Comparison of ENCODE assay signal across 10 mouse cellular contexts in genomic region chr7:66233141-66233946, GRCm38 (mm10).
DNase-seq lines count a peak whose midpoint lies in the region; ATAC-seq and TF ChIP-seq lines count a peak whose summit lies in the region.
"Had no signal": no experiment of that assay in that cellular context is flagged by ENCODE, and none has a peak within 500 bp of the region (broad histone marks: within the 10 kb centered on the region; RNA-seq: fewer than 3 reads in every experiment).

No protein-coding gene starts in this region.

- no peak overlapping the region for H3K9ac ChIP-seq in midbrain, embryonic 11.5 days (ENCODE audit: low read length)
- H3K9ac ChIP-seq: hindbrain, embryonic 15.5 days; midbrain, embryonic 13.5 days had no signal

- no peak overlapping the region for H3K4me2 ChIP-seq in midbrain, embryonic 11.5 days
- H3K4me2 ChIP-seq: hindbrain, embryonic 15.5 days; midbrain, embryonic 13.5 days had no signal

- no peak for TF ChIP-seq POLR2A in bone marrow, adult 2 months (IDR thresholded peaks at IDR 0.05; ENCODE audit: borderline replicate concordance, control insufficient read depth, low read depth, low read length)

- H3K4me3 ChIP-seq in midbrain, embryonic 10.5 days, result no peak overlapping the region
- no peak overlapping the region for H3K4me3 ChIP-seq in midbrain, embryonic 11.5 days (ENCODE audit: low read depth, low read length)
- H3K4me3 ChIP-seq in bone marrow, adult 2 months (replicated peaks; ENCODE audit: control insufficient read depth, low read depth, low read length), result no peak overlapping the region
- H3K4me3 ChIP-seq: hindbrain, embryonic 15.5 days; midbrain, embryonic 13.5 days had no signal

- DNase-seq in midbrain, embryonic 10.5 days (ENCODE audit: low spot score), result no peak
- DNase-seq in midbrain, embryonic 11.5 days (ENCODE audit: low spot score, missing footprints), result no peak
- peak; percentile 39 for DNase-seq in naive thymus-derived CD4-positive, alpha-beta T cell, adult 2 months (ENCODE audit: low read depth)
- DNase-seq in layer of hippocampus, postnatal 10 days (ENCODE audit: low spot score in 2 of 2), result no peak
- no peak for DNase-seq in kidney, adult 11 months
- no peak for DNase-seq in retina, embryonic 14.5 days (ENCODE audit: low spot score)

- ATAC-seq in midbrain, embryonic 11.5 days (ENCODE audit: low FRiP score), result no peak
- ATAC-seq in hematopoietic stem cell, adult 5-6 weeks (replicated peaks in 1 of 2; ENCODE audit: insufficient read depth in 1 of 2, low FRiP score in 2 of 2, low TSS enrichment in 1 of 2, low read depth in 1 of 2, poor library complexity in 2 of 2, severe bottlenecking in 2 of 2), result peak; percentile 60 to 61
- ATAC-seq: midbrain, embryonic 13.5 days had no signal

- peak overlapping the region; percentile 61 for H3K27ac ChIP-seq in midbrain, embryonic 10.5 days (replicated peaks)
- no peak overlapping the region for H3K27ac ChIP-seq in midbrain, embryonic 11.5 days (ENCODE audit: low read depth, low read length)
- peak overlapping the region; percentile 24; the same call in 1 of the 2 replicates for H3K27ac ChIP-seq in bone marrow, adult 2 months (ENCODE audit: control insufficient read depth, insufficient read depth, low read depth, low read length, poor library complexity)
- H3K27ac ChIP-seq: hindbrain, embryonic 15.5 days; midbrain, embryonic 13.5 days had no signal

- H3K27me3 ChIP-seq in midbrain, embryonic 10.5 days (ENCODE audit: low read depth, poor library complexity, severe bottlenecking), result no peaks in the 10 kb centered on the region
- H3K27me3 ChIP-seq in midbrain, embryonic 11.5 days (ENCODE audit: control insufficient read depth, insufficient read depth, low read length), result no peaks in the 10 kb centered on the region
- H3K27me3 ChIP-seq: hindbrain, embryonic 15.5 days; midbrain, embryonic 13.5 days had no signal

- 87% methylated on average over 4 of the region's 4 CpGs for WGBS in midbrain, embryonic 10.5 days
- 76% methylated on average over 4 of the region's 4 CpGs for WGBS in midbrain, embryonic 11.5 days
- WGBS in bone marrow, adult 2 months, result 32% methylated on average over 4 of the region's 4 CpGs

- no peak for TF ChIP-seq CTCF in bone marrow, adult 2 months (IDR thresholded peaks at IDR 0.05; ENCODE audit: control insufficient read depth, insufficient read depth, low read length)

- no peaks in the 10 kb centered on the region for H3K36me3 ChIP-seq in midbrain, embryonic 10.5 days
- H3K36me3 ChIP-seq in midbrain, embryonic 11.5 days (ENCODE audit: control insufficient read depth, insufficient read depth, low read length), result no peaks in the 10 kb centered on the region
- H3K36me3 ChIP-seq: hindbrain, embryonic 15.5 days; midbrain, embryonic 13.5 days had no signal

- H3K4me1 ChIP-seq in midbrain, embryonic 10.5 days, result peaks cover 42% of the 10 kb centered on the region
- peaks cover 24% of the 10 kb centered on the region for H3K4me1 ChIP-seq in midbrain, embryonic 11.5 days (ENCODE audit: control insufficient read depth, insufficient read depth, low read length)
- peaks cover 13% of the 10 kb centered on the region for H3K4me1 ChIP-seq in bone marrow, adult 2 months (ENCODE audit: control insufficient read depth, insufficient read depth, low read length)

- no peaks in the 10 kb centered on the region; the same call in 1 of the 2 replicates for H3K9me3 ChIP-seq in midbrain, embryonic 10.5 days (replicated peaks)
- no peaks in the 10 kb centered on the region for H3K9me3 ChIP-seq in midbrain, embryonic 11.5 days (ENCODE audit: control insufficient read depth, low read length)
- H3K9me3 ChIP-seq: hindbrain, embryonic 15.5 days had no signal
